Mouse (Mus musculus): Measurements from ENCODE around the gene Prkca.

DNA sequence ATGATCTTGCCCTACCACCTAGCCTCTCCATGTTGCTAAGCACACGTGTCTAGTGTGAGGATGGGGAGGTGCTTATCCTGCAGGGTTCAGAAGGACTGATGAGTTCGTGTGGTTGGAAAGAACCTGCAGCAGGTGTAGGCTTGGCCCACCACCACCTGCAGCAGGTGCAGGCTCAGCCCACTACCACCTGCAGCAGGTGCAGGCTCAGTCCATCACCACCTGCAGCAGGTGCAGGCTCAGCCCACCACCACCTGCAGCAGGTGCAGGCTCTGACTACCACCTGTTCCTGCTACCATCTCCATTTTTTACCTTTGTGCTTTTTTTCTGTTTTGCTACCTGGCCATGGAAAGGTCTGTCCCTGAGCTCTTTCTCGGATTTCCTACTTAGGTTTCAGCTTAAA, 223.9 kb downstream of the Prkca start:
- TF ChIP-seq POLR2A (IDR thresholded peaks at IDR 0.05; ENCODE audit: extremely low read depth, insufficient read depth, low read length) (no peak), CTCF (IDR thresholded peaks at IDR 0.05; ENCODE audit: extremely low read depth, insufficient read depth, low read length) (no peak)
